In genomic region chr7:55799981-55800380, GRCm38 (mm10) we compare ENCODE assay signal across 22 mouse cellular contexts. TPM values are rescaled to one million over a fixed set of nuclear protein-coding genes. Genes with fewer than 3 reads are reported as not detected.
DNase-seq lines count a peak whose midpoint lies in the region; ATAC-seq and TF ChIP-seq lines count a peak whose summit lies in the region.
"Had no signal": no experiment of that assay in that cellular context is flagged by ENCODE, and none has a peak within 500 bp of the region (broad histone marks: within the 10 kb centered on the region; RNA-seq: fewer than 3 reads in every experiment).

No protein-coding gene starts in this region.

- no peak overlapping the region for H3K27ac ChIP-seq in midbrain, embryonic 11.5 days (ENCODE audit: low read depth, low read length)
- no peak overlapping the region for H3K27ac ChIP-seq in midbrain, embryonic 13.5 days
- H3K27ac ChIP-seq in CH12.LX (ENCODE audit: insufficient read depth, low read depth) = no peak overlapping the region

- H3K4me1 ChIP-seq in midbrain, embryonic 11.5 days (ENCODE audit: control insufficient read depth, insufficient read depth, low read length) = peaks cover 3% of the 10 kb centered on the region; the same call in 1 of the 2 replicates
- peaks cover 6% of the 10 kb centered on the region for H3K4me1 ChIP-seq in midbrain, embryonic 13.5 days (replicated peaks)
- H3K4me1 ChIP-seq in CH12.LX (ENCODE audit: control insufficient read depth in 1 of 2, insufficient read depth in 2 of 2) = peaks cover 0 to 8% of the 10 kb centered on the region in 2 experiments; a peak in 2 of 4 replicates

- no peaks in the 10 kb centered on the region for H3K9me3 ChIP-seq in midbrain, embryonic 11.5 days (ENCODE audit: control insufficient read depth, low read length)
- no peaks in the 10 kb centered on the region for H3K9me3 ChIP-seq in midbrain, embryonic 13.5 days
- H3K9me3 ChIP-seq in CH12.LX (replicated peaks; ENCODE audit: low read length) = no peaks in the 10 kb centered on the region
- H3K9me3 ChIP-seq: G1E had no signal

- DNase-seq in midbrain, embryonic 11.5 days (ENCODE audit: low spot score, missing footprints) = peak; percentile 59
- DNase-seq in CH12.LX (ENCODE audit: extremely low read depth) = no peak
- DNase-seq in right cerebral cortex, postnatal 36 days (ENCODE audit: low spot score in 2 of 2) = no peak
- DNase-seq: adrenal gland, adult 2 months; adrenal gland, adult 8-10 months; adrenal gland, postnatal 10 days; adrenal gland, postnatal 14 days; adrenal gland, postnatal 25 days; adrenal gland, postnatal 36 days; B cell, adult 2 months; cerebellum, adult 11 months; cerebellum, adult 11-12 months; cerebellum, adult 18-20 months; cerebellum, adult 2 months had no signal

- no peak for TF ChIP-seq CTCF in CH12.LX (conservative IDR thresholded peaks at IDR 0.05 in 1 of 2, IDR thresholded peaks at IDR 0.05 in 1 of 2; ENCODE audit: low read depth in 2 of 2, low read length in 2 of 2)

- dilution Hi-C loops in CH12.LX (cut with MboI; ENCODE audit: extremely low pct_ligation_motif_present, extremely low pct_unique_long_range_greater_than_20kb, low sequenced_read_pairs) = no loop called here

- no peak overlapping the region for H3K4me3 ChIP-seq in midbrain, embryonic 11.5 days (ENCODE audit: low read depth, low read length)
- H3K4me3 ChIP-seq in midbrain, embryonic 13.5 days (replicated peaks) = no peak overlapping the region
- H3K4me3 ChIP-seq in CH12.LX (replicated peaks in 1 of 3; ENCODE audit: low read depth in 2 of 3, low read length in 2 of 3, poor library complexity in 1 of 3) = no peak overlapping the region

- H3K79me2 ChIP-seq in CH12.LX (replicated peaks; ENCODE audit: control insufficient read depth, extremely low read depth, insufficient read depth, poor library complexity, severe bottlenecking) = peaks cover 5% of the 10 kb centered on the region

- no peak overlapping the region for H3K4me2 ChIP-seq in midbrain, embryonic 11.5 days
- H3K4me2 ChIP-seq in midbrain, embryonic 13.5 days (replicated peaks) = no peak overlapping the region
- H3K4me2 ChIP-seq in CH12.LX (ENCODE audit: insufficient read depth, low read depth, poor library complexity, severe bottlenecking) = no peak overlapping the region

- WGBS in midbrain, embryonic 11.5 days = 91% methylated on average over 3 of the region's 3 CpGs
- WGBS in midbrain, embryonic 13.5 days = 88% methylated on average over 3 of the region's 3 CpGs

- H3K36me3 ChIP-seq in midbrain, embryonic 11.5 days (ENCODE audit: control insufficient read depth, insufficient read depth, low read length) = peaks cover 26% of the 10 kb centered on the region
- H3K36me3 ChIP-seq in midbrain, embryonic 13.5 days = peaks cover 70% of the 10 kb centered on the region
- peaks cover 51 to 89% of the 10 kb centered on the region in 2 experiments for H3K36me3 ChIP-seq in CH12.LX (replicated peaks in 1 of 2; ENCODE audit: control insufficient read depth in 1 of 2, insufficient read depth in 1 of 2, low read length in 1 of 2)

- in situ Hi-C loops in CH12.LX (cut with MboI; ENCODE audit: low pct_ligation_motif_present, low pct_unique_long_range_greater_than_20kb, low sequenced_read_pairs) = no loop called here

- H3K9ac ChIP-seq in midbrain, embryonic 11.5 days (ENCODE audit: low read length) = no peak overlapping the region
- H3K9ac ChIP-seq in midbrain, embryonic 13.5 days (replicated peaks) = no peak overlapping the region
- H3K9ac ChIP-seq in CH12.LX (ENCODE audit: insufficient read depth, low read depth) = no peak overlapping the region

- no peak for TF ChIP-seq POLR2A in CH12.LX (IDR thresholded peaks at IDR 0.05; ENCODE audit: low read depth, low read length)

- no peak for TF ChIP-seq EP300 in CH12.LX (IDR thresholded peaks at IDR 0.05; ENCODE audit: low read length)

- H3K27me3 ChIP-seq in midbrain, embryonic 11.5 days (ENCODE audit: control insufficient read depth, insufficient read depth, low read length) = no peaks in the 10 kb centered on the region
- no peaks in the 10 kb centered on the region for H3K27me3 ChIP-seq in midbrain, embryonic 13.5 days
- H3K27me3 ChIP-seq in CH12.LX (replicated peaks) = no peaks in the 10 kb centered on the region
- H3K27me3 ChIP-seq: Patski had no signal

- no peak for TF ChIP-seq RAD21 in CH12.LX (IDR thresholded peaks at IDR 0.05; ENCODE audit: low read depth, low read length)

- ATAC-seq in midbrain, embryonic 11.5 days (ENCODE audit: low FRiP score) = no peak
- no peak for ATAC-seq in midbrain, embryonic 13.5 days
- ATAC-seq: activated CD4-positive, CD25-positive, alpha-beta regulatory T cell, adult 4 months; CD4-positive, CD25-positive, alpha-beta regulatory T cell, adult 4 months; Patski had no signal

TF ChIP-seq in CH12.LX, 34 proteins besides CTCF, POLR2A, EP300 and RAD21:
- TF ChIP-seq MAFK (IDR thresholded peaks at IDR 0.05; ENCODE audit: insufficient replicate concordance, low read length) (peak; percentile 88), CHD1 (IDR thresholded peaks at IDR 0.05; ENCODE audit: low read depth, low read length) (no peak), MXI1 (IDR thresholded peaks at IDR 0.05; ENCODE audit: low read depth, low read length) (no peak), JUND (conservative IDR thresholded peaks at IDR 0.05; ENCODE audit: low read depth, low read length) (0 out of 2 replicates have a peak, but pooled peaks have one; percentile 34), JUN (IDR thresholded peaks at IDR 0.05; ENCODE audit: insufficient read depth, low read depth, low read length) (no peak), NELFE (IDR thresholded peaks at IDR 0.05; ENCODE audit: low read depth, low read length) (no peak), MYC (IDR thresholded peaks at IDR 0.05; ENCODE audit: low read depth, low read length) (0 out of 2 replicates have a peak, but pooled peaks have one; percentile 32), SMC3 (IDR thresholded peaks at IDR 0.05; ENCODE audit: low read depth, low read length) (no peak), NRF1 (IDR thresholded peaks at IDR 0.05; ENCODE audit: low read depth, low read length) (no peak), PAX5 (IDR thresholded peaks at IDR 0.05; ENCODE audit: low read length) (no peak), TBP (conservative IDR thresholded peaks at IDR 0.05; ENCODE audit: low read depth, low read length) (no peak), USF2 (conservative IDR thresholded peaks at IDR 0.05; ENCODE audit: low read depth, low read length) (no peak), GABPA (IDR thresholded peaks at IDR 0.05; ENCODE audit: insufficient replicate concordance, low read depth, low read length) (no peak), HCFC1 (IDR thresholded peaks at IDR 0.05; ENCODE audit: low read depth, low read length) (no peak), KAT2A (IDR thresholded peaks at IDR 0.05; ENCODE audit: insufficient replicate concordance, low read length) (no peak), UBTF (IDR thresholded peaks at IDR 0.05; ENCODE audit: low read depth, low read length) (no peak), USF1 (IDR thresholded peaks at IDR 0.05; ENCODE audit: low read depth, low read length) (no peak), ZKSCAN1 (IDR thresholded peaks at IDR 0.05; ENCODE audit: borderline replicate concordance, low read depth, low read length) (no peak), BHLHE40 (IDR thresholded peaks at IDR 0.05; ENCODE audit: low read depth, low read length) (peak; percentile 82), SIN3A (IDR thresholded peaks at IDR 0.05; ENCODE audit: low read length) (0 out of 2 replicates have a peak, but pooled peaks have one; percentile 36), ZC3H11A (IDR thresholded peaks at IDR 0.05; ENCODE audit: low read depth, low read length) (no peak), MEF2A (IDR thresholded peaks at IDR 0.05; ENCODE audit: borderline replicate concordance, low read depth, low read length) (no peak), ETS1 (conservative IDR thresholded peaks at IDR 0.05; ENCODE audit: low read depth, low read length) (no peak), TCF12 (IDR thresholded peaks at IDR 0.05; ENCODE audit: low read depth, low read length) (no peak), E2F4 (IDR thresholded peaks at IDR 0.05; ENCODE audit: insufficient replicate concordance, low read depth, low read length) (no peak), ZMIZ1 (IDR thresholded peaks at IDR 0.05; ENCODE audit: low read depth, low read length) (no peak), MAX (IDR thresholded peaks at IDR 0.05; ENCODE audit: low read length) (no peak), ZNF384 (IDR thresholded peaks at IDR 0.05; ENCODE audit: low read depth, low read length) (no peak), CHD2 (IDR thresholded peaks at IDR 0.05; ENCODE audit: low read length) (no peak), IRF4 (IDR thresholded peaks at IDR 0.05; ENCODE audit: low read depth, low read length) (peak; percentile 51; the same call in 1 of the 2 replicates), POLR2AphosphoS2 (IDR thresholded peaks at IDR 0.05; ENCODE audit: low read depth, low read length) (no peak), ELF1 (IDR thresholded peaks at IDR 0.05; ENCODE audit: low read depth, low read length) (no peak), RCOR1 (conservative IDR thresholded peaks at IDR 0.05; ENCODE audit: low read depth, low read length) (peak; percentile 70; the same call in 1 of the 2 replicates), MAZ (IDR thresholded peaks at IDR 0.05; ENCODE audit: low read depth, low read length) (no peak)
TF ChIP-seq in CH12.LX: peak in this region for 7.

RNA-seq across cellular contexts. Expression of gene Tubgcp5, which starts 6.0 kb away (rescaled TPM):
- 31.8 and 37.4 TPM in 2 replicates for polyA plus RNA-seq in midbrain, embryonic 11.5 days (2014; fragmentation: Nextera tagmentation; extraction: Ambion mirVana)
- 40.8 and 44.5 TPM in 2 replicates for polyA plus RNA-seq in midbrain, embryonic 13.5 days (2015; fragmentation: Nextera tagmentation; extraction: Ambion mirVana)
- 13.0 and 15.1 TPM in 2 replicates for total RNA-seq in CH12.LX (2012; rRNA removed)
- total RNA-seq in CH12.LX (2014; rRNA removed) = 23.7 and 24.1 TPM in 2 replicates
- polyA plus RNA-seq in CH12.LX (2012; ENCODE audit: insufficient read length, low read depth) = 26.7 and 28.8 TPM in 2 replicates

RNA-seq across cellular contexts. Expression of gene Siglech, which starts 32.0 kb away (rescaled TPM):
- 0.96 and 1.0 TPM in 2 replicates for polyA plus RNA-seq in midbrain, embryonic 11.5 days (2014; fragmentation: Nextera tagmentation; extraction: Ambion mirVana)
- 1.6 and 1.7 TPM in 2 replicates for polyA plus RNA-seq in midbrain, embryonic 13.5 days (2015; fragmentation: Nextera tagmentation; extraction: Ambion mirVana)
- total RNA-seq in CH12.LX (2012; rRNA removed) = not detected in 2 replicates
- 0.31 and 0.35 TPM in 2 replicates for total RNA-seq in CH12.LX (2014; rRNA removed)
- polyA plus RNA-seq in CH12.LX (2012; ENCODE audit: insufficient read length, low read depth) = 0.42 and 0.66 TPM in 2 replicates
- total RNA-seq: ES-E14, MEL had no signal
- polyA plus RNA-seq: activated CD4-positive, CD25-positive, alpha-beta regulatory T cell, adult 4 months; C2C12; G1E; Patski had no signal

RNA-seq across cellular contexts. Expression of gene Cyfip1, which starts 41.6 kb away (rescaled TPM):
- polyA plus RNA-seq in midbrain, embryonic 11.5 days (2014; fragmentation: Nextera tagmentation; extraction: Ambion mirVana) = 80.6 and 81.4 TPM in 2 replicates
- 52.8 and 56.3 TPM in 2 replicates for polyA plus RNA-seq in midbrain, embryonic 13.5 days (2015; fragmentation: Nextera tagmentation; extraction: Ambion mirVana)
- total RNA-seq in CH12.LX (2012; rRNA removed) = 24.8 and 29.3 TPM in 2 replicates
- total RNA-seq in CH12.LX (2014; rRNA removed) = 19.3 and 20.1 TPM in 2 replicates
- polyA plus RNA-seq in CH12.LX (2012; ENCODE audit: insufficient read length, low read depth) = 24.8 and 27.8 TPM in 2 replicates
